Mouse (Mus musculus) gonadal fat pad, adult 2 months (tissue): ENCODE measurements at regions not wholly inside any gene's neighbourhood (a gene's known extent, or its start where the extent isn't known, plus 50 kb on each side); places are given as distances from the start of the nearest gene placed in this dataset.

ENCODE experiments used
- DNase-seq: peaks from one replicate; pipeline ENCODE4 v3.0.0-alpha.2; 2012; ENCODE audit warnings: low read depth

GRCm38 (mm10) chr3:52756816-52757215, 260.2 kb downstream of the Cog6 start:
- DNase-seq, result no peak

GRCm38 (mm10) chr3:52756006-52756405, 261.0 kb downstream of the Cog6 start:
- DNase-seq, result no peak

DNA sequence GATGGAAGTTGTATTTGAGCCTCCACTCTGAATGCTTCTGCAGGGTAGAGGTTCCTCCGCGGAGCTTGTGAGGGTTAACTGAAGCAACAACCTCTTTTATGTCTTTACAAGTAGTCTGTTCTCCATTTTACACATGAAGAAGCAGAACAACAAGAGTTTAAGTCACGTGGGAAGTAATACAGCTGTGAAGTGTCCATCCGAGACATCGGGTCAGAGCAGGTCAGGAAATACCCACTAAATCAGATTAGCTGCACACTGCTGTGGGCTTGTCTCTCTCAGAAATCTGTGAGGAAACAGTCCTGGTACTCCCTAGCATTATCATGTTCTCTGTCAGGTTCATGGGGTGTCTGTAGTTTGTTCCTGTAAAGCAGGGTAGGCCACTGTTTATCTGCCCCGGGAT, 262.1 kb downstream of the Cog6 start:
- DNase-seq, result no peak

DNA sequence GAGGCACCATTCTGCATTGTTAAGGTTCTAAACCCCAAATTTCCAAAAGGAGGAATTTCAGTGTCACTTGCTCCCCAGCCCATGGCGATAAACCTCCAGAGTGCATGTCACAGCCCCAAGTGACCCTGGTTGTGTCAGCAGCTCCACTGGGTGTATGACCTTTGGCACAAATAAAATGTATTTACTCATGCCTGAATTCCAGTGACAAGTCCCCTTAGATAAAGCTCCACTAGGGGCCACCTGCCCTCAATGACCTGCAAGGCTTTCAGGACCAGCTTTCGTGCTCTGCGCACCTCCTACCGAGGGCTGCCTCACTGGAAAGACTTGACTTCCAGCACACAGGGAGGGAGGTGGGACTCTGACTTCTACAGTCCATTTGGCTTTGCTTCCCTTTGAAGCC, 262.6 kb downstream of the Cog6 start:
- no peak for DNase-seq

DNA sequence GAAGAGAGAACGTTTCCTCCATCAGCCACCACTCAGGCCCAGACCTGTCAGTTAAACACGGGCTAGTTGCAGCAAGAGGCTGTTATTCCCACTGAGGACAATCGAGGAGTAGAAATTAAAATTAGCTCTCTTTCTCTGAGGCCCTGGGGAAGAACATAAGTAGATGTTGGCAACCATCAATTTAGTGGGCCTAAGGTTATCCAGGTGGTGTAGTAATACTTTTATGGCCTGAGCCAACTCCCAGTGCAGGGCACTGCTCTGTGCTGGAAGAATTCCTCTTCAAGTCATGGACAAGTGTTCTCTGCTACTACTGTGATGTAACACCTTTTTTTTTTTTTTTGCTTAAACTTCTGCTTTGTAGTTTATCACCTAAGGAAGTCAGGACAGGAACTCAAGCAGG, 270.1 kb downstream of the Cog6 start:
- peak; percentile 87 for DNase-seq

DNA sequence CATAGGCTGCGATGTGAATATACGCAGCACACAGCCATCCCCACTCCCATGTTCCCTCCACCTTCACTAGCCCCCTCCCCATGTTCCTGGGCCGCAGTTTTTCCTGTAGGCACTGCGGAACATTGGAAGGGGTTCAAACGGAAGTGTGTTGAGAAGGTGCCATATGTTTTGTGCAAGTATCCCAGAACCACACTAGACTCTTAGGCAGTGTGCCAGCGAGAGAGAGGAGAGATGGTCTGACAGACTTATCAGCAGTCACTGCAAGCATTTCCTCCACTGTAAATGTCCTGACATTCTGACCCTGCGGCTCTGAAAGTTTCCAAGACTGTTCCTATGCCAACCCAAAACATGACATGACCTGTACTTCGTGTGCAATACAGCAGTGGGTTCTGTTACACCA, 272.7 kb downstream of the Cog6 start:
- no peak for DNase-seq

- no peak for DNase-seq
Observed at GRCm38 (mm10) chr3:52740466-52741026, 276.5 kb downstream of the Cog6 start.

DNA sequence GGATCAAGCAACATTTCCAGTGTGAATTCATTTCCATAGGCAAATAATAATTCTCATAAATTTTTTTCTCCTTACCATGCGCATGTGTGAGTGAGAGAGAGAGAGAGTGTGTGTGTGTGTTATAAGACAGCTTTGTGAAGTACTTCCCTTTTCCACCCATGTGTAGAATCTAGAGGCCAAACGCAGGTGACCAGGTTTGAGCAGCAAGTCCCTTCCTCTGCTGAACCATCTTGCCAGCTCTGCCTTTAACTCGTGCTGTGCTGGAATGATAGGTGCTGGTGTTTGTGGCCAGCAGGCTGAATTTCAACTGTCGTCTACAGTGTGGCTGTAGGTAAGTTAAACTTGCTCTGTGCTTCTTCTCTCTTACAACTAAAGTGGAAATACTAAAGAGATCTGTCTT, 277.5 kb downstream of the Cog6 start:
- no peak for DNase-seq

GRCm38 (mm10) chr3:52738386-52738785, 278.7 kb downstream of the Cog6 start:
- no peak for DNase-seq

- no peak for DNase-seq
Observed at GRCm38 (mm10) chr3:52735939-52736338, 281.1 kb downstream of the Cog6 start.

GRCm38 (mm10) chr3:52731941-52732340, 285.1 kb downstream of the Cog6 start:
- no peak for DNase-seq

- peak; percentile 82 for DNase-seq
Observed at GRCm38 (mm10) chr3:52731491-52731890, 285.5 kb downstream of the Cog6 start.

GRCm38 (mm10) chr3:52729731-52730130, 287.3 kb downstream of the Cog6 start:
- DNase-seq, result no peak

- DNase-seq, result no peak
Observed at GRCm38 (mm10) chr3:52728860-52729259, 288.2 kb downstream of the Cog6 start.

DNA sequence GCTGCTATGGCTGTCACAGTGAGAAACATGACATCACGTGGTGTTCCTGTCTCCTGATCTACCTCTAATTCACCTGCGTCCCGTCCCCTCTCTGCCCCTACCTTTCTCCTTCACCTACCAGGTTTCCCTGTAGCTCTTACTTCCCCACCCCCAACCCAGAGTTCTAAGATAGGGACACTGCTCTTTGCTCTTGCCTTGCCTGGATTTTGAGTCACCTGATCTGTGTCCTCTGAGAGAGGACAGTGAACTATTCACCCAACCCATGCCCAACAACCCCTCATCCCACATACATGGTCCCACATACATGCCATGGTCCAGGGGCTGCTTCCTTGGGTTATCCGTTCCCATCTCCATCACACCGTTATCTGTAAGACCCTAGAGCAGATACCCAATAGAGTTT, 288.6 kb downstream of the Cog6 start:
- DNase-seq, result no peak

DNA sequence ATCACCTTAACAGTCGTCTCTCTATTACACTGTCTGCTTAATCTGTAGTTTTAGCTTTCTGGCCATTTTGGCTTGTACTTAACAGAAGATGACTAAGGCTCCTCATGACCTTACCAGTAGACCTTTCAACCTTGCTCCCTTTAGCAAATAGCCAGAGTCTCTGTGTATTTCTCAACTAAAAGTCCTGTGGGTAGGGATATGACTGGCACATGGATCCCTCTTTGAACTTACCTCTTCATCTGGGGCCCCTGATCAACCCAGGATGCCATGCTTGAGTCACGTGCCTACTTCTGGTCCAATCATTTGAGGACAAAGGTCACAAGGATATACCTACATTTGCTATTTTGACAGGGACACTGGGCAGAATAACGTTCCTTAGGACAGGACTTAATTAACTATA, 292.7 kb downstream of the Cog6 start:
- DNase-seq, result no peak

GRCm38 (mm10) chr3:52722946-52723345, 294.1 kb downstream of the Cog6 start:
- no peak for DNase-seq

GRCm38 (mm10) chr3:52719181-52719580, 297.9 kb downstream of the Cog6 start:
- DNase-seq, result no peak

GRCm38 (mm10) chr3:52717324-52717723, 299.7 kb downstream of the Cog6 start:
- DNase-seq, result no peak

DNA sequence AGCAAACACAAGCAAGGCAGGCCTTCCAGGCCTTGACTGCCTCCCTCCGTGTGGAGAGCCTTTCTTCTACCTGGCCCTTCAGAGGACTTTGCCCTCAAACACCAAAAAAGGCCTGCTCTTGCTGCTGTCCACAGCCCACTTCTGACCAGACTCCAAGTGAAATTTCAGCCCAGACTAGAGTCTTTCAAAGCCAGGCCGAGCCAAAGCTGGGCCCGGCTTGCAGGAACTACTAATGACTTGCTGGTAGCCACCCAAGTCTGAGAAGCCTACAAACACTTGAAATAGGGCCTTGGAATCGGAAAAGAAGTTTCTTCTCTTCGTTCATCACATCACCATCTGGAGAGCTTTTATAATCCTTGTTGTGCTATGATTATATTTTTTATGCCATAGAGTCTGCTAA, 304.9 kb downstream of the Cog6 start:
- no peak for DNase-seq

- no peak for DNase-seq
Observed at GRCm38 (mm10) chr3:52711133-52711532, 305.9 kb downstream of the Cog6 start.

- DNase-seq, result no peak
Observed at GRCm38 (mm10) chr3:52708746-52709145, 308.3 kb downstream of the Cog6 start.

DNA sequence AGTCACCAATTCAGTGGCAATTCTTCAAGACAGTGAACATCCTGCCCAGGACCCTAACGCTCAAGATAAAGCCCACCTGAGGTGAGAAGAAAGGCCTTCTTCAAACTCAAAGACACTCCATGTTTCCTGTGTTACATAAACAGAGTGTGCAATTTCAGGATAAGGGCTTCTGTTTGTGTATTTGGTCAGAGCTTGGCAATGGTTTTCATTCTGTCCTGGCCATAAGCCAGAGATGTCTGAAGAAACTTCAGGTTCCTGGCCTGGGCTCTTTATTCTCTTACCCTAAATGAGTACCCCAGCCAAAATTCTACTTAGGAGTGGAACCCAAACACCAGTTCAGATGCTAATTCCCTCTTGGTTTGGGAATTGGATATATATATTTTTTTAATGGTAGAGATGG, 308.7 kb downstream of the Cog6 start:
- DNase-seq, result no peak

DNA sequence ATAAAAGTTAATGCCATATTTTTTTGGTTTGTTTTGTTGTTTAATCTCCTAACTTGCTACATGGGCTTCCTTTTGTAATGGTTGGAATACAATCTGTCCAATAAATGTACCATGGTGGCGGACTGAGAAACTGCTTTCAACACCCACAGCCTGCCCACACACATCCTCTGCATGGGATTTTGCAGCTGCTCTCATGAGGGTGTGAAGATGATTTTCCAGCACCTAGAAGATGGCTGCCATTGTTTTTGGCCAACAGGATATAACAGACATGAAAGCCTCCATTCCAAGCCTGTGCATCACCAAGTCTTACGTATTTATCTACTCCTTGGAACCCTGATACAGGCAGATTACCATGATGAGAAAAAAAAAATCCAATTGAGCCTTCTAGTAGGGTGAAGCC, 310.4 kb downstream of the Cog6 start:
- DNase-seq, result no peak

GRCm38 (mm10) chr3:52703751-52704150, 313.3 kb downstream of the Cog6 start:
- no peak for DNase-seq
